Mouse (Mus musculus) liver, embryonic 13.5 days (tissue): ENCODE results near the gene Ube2d1. TPM values are rescaled to one million over a fixed set of nuclear protein-coding genes. Genes with fewer than 3 reads are reported as not detected.

Experiments
- ATAC-seq: fragments of 200-750 bp; cut with Nextera tagmentation; 2 replicates; pipeline ENCODE4 v1.8.0; 2017; ENCODE audit warnings: low read depth, mild to moderate bottlenecking, moderate number of reproducible peaks, moderate library complexity
- DNase-seq: peaks from one replicate; pipeline ENCODE4 v3.0.0; 2022
- H3K27ac ChIP-seq: fragments of 300-500 bp; sonication (generic); 2 replicates; pipeline ENCODE4 v1.5.1; 2015; ENCODE audit warnings: moderate library complexity, mild to moderate bottlenecking, inconsistent platforms
- H3K27me3 ChIP-seq: fragments of 300-500 bp; sonication (generic); 2 replicates; pipeline ENCODE4 v1.6.1; 2015; ENCODE audit warnings: mild to moderate bottlenecking, inconsistent platforms
- H3K36me3 ChIP-seq: fragments of 300-500 bp; sonication (generic); 2 replicates; pipeline ENCODE4 v1.6.1; 2015; ENCODE audit warnings: mild to moderate bottlenecking, inconsistent platforms
- H3K4me1 ChIP-seq: fragments of 300-500 bp; sonication (generic); replicated peaks from 2 replicates; pipeline ENCODE4 v1.6.1; 2015; ENCODE audit warnings: inconsistent platforms
- H3K4me2 ChIP-seq: fragments of 300-500 bp; sonication (generic); 2 replicates; pipeline ENCODE4 v1.6.1; 2015; ENCODE audit warnings: inconsistent platforms, mild to moderate bottlenecking, moderate library complexity
- H3K4me3 ChIP-seq: fragments of 300-500 bp; sonication (generic); replicated peaks from 2 replicates; pipeline ENCODE4 v1.5.1; 2015; ENCODE audit warnings: mild to moderate bottlenecking, inconsistent platforms
- H3K9ac ChIP-seq: fragments of 300-500 bp; sonication (generic); 2 replicates; pipeline ENCODE4 v1.6.1; 2015; ENCODE audit warnings: mild to moderate bottlenecking, inconsistent platforms
- H3K9me3 ChIP-seq: fragments of 300-500 bp; sonication (generic); replicated peaks from 2 replicates; pipeline ENCODE4 v1.6.1; 2016; ENCODE audit warnings: inconsistent platforms
- WGBS: fragments of 180-500 bp; shearing (Covaris S2); methylation state at CpG from one replicate; pipeline ENCODE4 v1.1.7; 2015; ENCODE audit not compliant: insufficient replicate concordance; 5-methylcytosine and 5-hydroxymethylcytosine counted together
- polyA plus RNA-seq: library from polyadenylated mRNA; unstranded; fragments of >200 nt; fragmentation: Nextera tagmentation; extraction: Ambion mirVana; gene quantifications from 2 replicates; pipeline ENCODE4 v1.2.1, GENCODE M21; 2015

Ube2d1 gene
- 7.8 and 9.8 TPM in 2 replicates for polyA plus RNA-seq

- peak within 1 kb of the TSS; percentile 79 for H3K4me2 ChIP-seq
- ATAC-seq (peak; percentile 86), DNase-seq (peak; percentile 51)
- peak within 1 kb of the TSS; percentile 71 for H3K9ac ChIP-seq
- no peaks in the 10 kb centered on the region for H3K9me3 ChIP-seq
- H3K4me1 ChIP-seq = peaks cover 11% of the 10 kb centered on the region
- no peaks in the 10 kb centered on the region for H3K36me3 ChIP-seq
- under 1% methylated on average over 45 of the region's 50 CpGs for WGBS
- H3K27ac ChIP-seq = no peak within 1 kb of the TSS
- H3K27me3 ChIP-seq = peaks cover 22% of the 10 kb centered on the region; the same call in 1 of the 2 replicates
- peak within 1 kb of the TSS; percentile 74 for H3K4me3 ChIP-seq
These were observed at the start of gene Ube2d1 for GRCm38 (mm10) chr10:71285126-71285580. TSS of gene Ube2d1 (minus strand) at chr10:71285262.

- DNase-seq (no peak), ATAC-seq (no peak)
- Histone ChIP-seq H3K9ac (no peak overlapping the region), H3K27ac (no peak overlapping the region), H3K27me3 (no peaks in the 10 kb centered on the region), H3K4me3 (no peak overlapping the region), H3K4me2 (no peak overlapping the region), H3K4me1 (peaks cover 5% of the 10 kb centered on the region; the same call in 1 of the 2 replicates), H3K9me3 (no peaks in the 10 kb centered on the region), H3K36me3 (peaks cover 62% of the 10 kb centered on the region)
- 93% methylated on average over 9 of the region's 9 CpGs for WGBS
These were observed 47.8 kb upstream of the Ube2d1 start for GRCm38 (mm10) chr10:71332859-71333258.

GRCm38 (mm10) chr10:71332376-71332775, 47.3 kb upstream of the Ube2d1 start:
- 87% methylated on average over 4 of the region's 4 CpGs for WGBS
- DNase-seq (no peak), ATAC-seq (no peak)
- Histone ChIP-seq H3K27ac (no peak overlapping the region), H3K4me3 (no peak overlapping the region), H3K4me2 (no peak overlapping the region), H3K9ac (no peak overlapping the region), H3K36me3 (peaks cover 62% of the 10 kb centered on the region), H3K4me1 (peaks cover 2% of the 10 kb centered on the region; the same call in 1 of the 2 replicates), H3K27me3 (no peaks in the 10 kb centered on the region), H3K9me3 (no peaks in the 10 kb centered on the region)

- Histone ChIP-seq H3K4me2 (no peak overlapping the region), H3K4me1 (no peaks in the 10 kb centered on the region), H3K36me3 (peaks cover 62% of the 10 kb centered on the region), H3K4me3 (no peak overlapping the region), H3K9me3 (no peaks in the 10 kb centered on the region), H3K27ac (no peak overlapping the region), H3K9ac (no peak overlapping the region), H3K27me3 (no peaks in the 10 kb centered on the region)
- WGBS = 83% methylated on average over 7 of the region's 7 CpGs
- ATAC-seq = no peak
- DNase-seq = no peak
These were observed 46.8 kb upstream of the Ube2d1 start for GRCm38 (mm10) chr10:71331908-71332307.

- no peak for DNase-seq
- 94% methylated on average over 12 of the region's 12 CpGs for WGBS
These were observed 45.0 kb upstream of the Ube2d1 start for GRCm38 (mm10) chr10:71330070-71330469.

GRCm38 (mm10) chr10:71329295-71329694, 44.2 kb upstream of the Ube2d1 start:
- no peak overlapping the region for H3K4me2 ChIP-seq
- H3K4me3 ChIP-seq = no peak overlapping the region
- peaks cover 41% of the 10 kb centered on the region for H3K36me3 ChIP-seq
- no peaks in the 10 kb centered on the region for H3K27me3 ChIP-seq
- H3K9ac ChIP-seq = no peak overlapping the region
- H3K4me1 ChIP-seq = no peaks in the 10 kb centered on the region
- DNase-seq (no peak), ATAC-seq (no peak)
- no peak overlapping the region for H3K27ac ChIP-seq
- 85% methylated on average over 6 of the region's 6 CpGs for WGBS
- no peaks in the 10 kb centered on the region for H3K9me3 ChIP-seq

More at GRCm38 (mm10) chr10:71330070-71330469, 45.0 kb upstream of the Ube2d1 start:
- H3K9ac ChIP-seq = no peak overlapping the region
- H3K4me1 ChIP-seq = no peaks in the 10 kb centered on the region
- no peak overlapping the region for H3K27ac ChIP-seq
- H3K4me3 ChIP-seq = no peak overlapping the region
- peaks cover 49% of the 10 kb centered on the region for H3K36me3 ChIP-seq
- no peak overlapping the region for H3K4me2 ChIP-seq
- H3K9me3 ChIP-seq = no peaks in the 10 kb centered on the region
- no peak for ATAC-seq
- H3K27me3 ChIP-seq = no peaks in the 10 kb centered on the region

- no peak overlapping the region for H3K4me3 ChIP-seq
- peaks cover 37% of the 10 kb centered on the region for H3K36me3 ChIP-seq
- no peaks in the 10 kb centered on the region for H3K9me3 ChIP-seq
- H3K27ac ChIP-seq = no peak overlapping the region
- no peak overlapping the region for H3K4me2 ChIP-seq
- no peaks in the 10 kb centered on the region for H3K4me1 ChIP-seq
- ATAC-seq (no peak), DNase-seq (no peak)
- WGBS = 80% methylated on average over 5 of the region's 5 CpGs
- no peaks in the 10 kb centered on the region for H3K27me3 ChIP-seq
- H3K9ac ChIP-seq = no peak overlapping the region
These were observed 43.8 kb upstream of the Ube2d1 start for GRCm38 (mm10) chr10:71328870-71329269.

GRCm38 (mm10) chr10:71328382-71328781, 43.3 kb upstream of the Ube2d1 start:
- no peaks in the 10 kb centered on the region for H3K4me1 ChIP-seq
- H3K9me3 ChIP-seq = no peaks in the 10 kb centered on the region
- H3K4me3 ChIP-seq = no peak overlapping the region
- no peak overlapping the region for H3K4me2 ChIP-seq
- no peak overlapping the region for H3K27ac ChIP-seq
- H3K27me3 ChIP-seq = no peaks in the 10 kb centered on the region
- no peak overlapping the region for H3K9ac ChIP-seq
- DNase-seq (no peak), ATAC-seq (no peak)
- H3K36me3 ChIP-seq = peaks cover 32% of the 10 kb centered on the region
- WGBS = 76% methylated on average over 6 of the region's 6 CpGs

GRCm38 (mm10) chr10:71327386-71327785, 42.3 kb upstream of the Ube2d1 start:
- 81% methylated on average over 10 of the region's 10 CpGs for WGBS
- Histone ChIP-seq H3K4me2 (no peak overlapping the region), H3K9ac (no peak overlapping the region), H3K4me3 (no peak overlapping the region), H3K27ac (no peak overlapping the region), H3K4me1 (no peaks in the 10 kb centered on the region), H3K36me3 (peaks cover 24% of the 10 kb centered on the region), H3K27me3 (no peaks in the 10 kb centered on the region), H3K9me3 (no peaks in the 10 kb centered on the region)
- DNase-seq (no peak), ATAC-seq (no peak)

GRCm38 (mm10) chr10:71326789-71327188, 41.7 kb upstream of the Ube2d1 start:
- Histone ChIP-seq H3K27me3 (no peaks in the 10 kb centered on the region), H3K4me3 (no peak overlapping the region), H3K9ac (no peak overlapping the region), H3K4me1 (no peaks in the 10 kb centered on the region), H3K27ac (no peak overlapping the region), H3K9me3 (no peaks in the 10 kb centered on the region), H3K4me2 (no peak overlapping the region), H3K36me3 (peaks cover 24% of the 10 kb centered on the region)
- ATAC-seq = no peak
- DNase-seq = peak; percentile 26
- 14% methylated on average over 7 of the region's 7 CpGs for WGBS

- Histone ChIP-seq H3K9me3 (no peaks in the 10 kb centered on the region), H3K4me2 (no peak overlapping the region), H3K4me3 (no peak overlapping the region), H3K27ac (no peak overlapping the region), H3K4me1 (no peaks in the 10 kb centered on the region), H3K9ac (no peak overlapping the region), H3K27me3 (no peaks in the 10 kb centered on the region), H3K36me3 (peaks cover 20% of the 10 kb centered on the region)
- no peak for DNase-seq
- ATAC-seq = no peak
- 61% methylated on average over 7 of the region's 7 CpGs for WGBS
These were observed 41.1 kb upstream of the Ube2d1 start for GRCm38 (mm10) chr10:71326123-71326522.

GRCm38 (mm10) chr10:71323669-71324068, 38.6 kb upstream of the Ube2d1 start:
- WGBS = 62% methylated on average over 8 of the region's 8 CpGs
- DNase-seq = no peak
- H3K9ac ChIP-seq = no peak overlapping the region
- no peak for ATAC-seq
- no peaks in the 10 kb centered on the region for H3K4me1 ChIP-seq
- H3K4me2 ChIP-seq = no peak overlapping the region
- H3K27me3 ChIP-seq = no peaks in the 10 kb centered on the region
- no peak overlapping the region for H3K27ac ChIP-seq
- no peaks in the 10 kb centered on the region for H3K9me3 ChIP-seq
- H3K4me3 ChIP-seq = no peak overlapping the region
- H3K36me3 ChIP-seq = no peaks in the 10 kb centered on the region
